Mouse (Mus musculus) hindbrain, embryonic 14.5 days (tissue): ENCODE data around the gene Jak1. TPM values are rescaled to one million over a fixed set of nuclear protein-coding genes. Genes with fewer than 3 reads are reported as not detected.

Experiments
- ATAC-seq: fragments of 200-750 bp; cut with Nextera tagmentation; 2 replicates; pipeline ENCODE4 v1.8.0; 2017; ENCODE audit warnings: moderate number of reproducible peaks, mild to moderate bottlenecking, moderate TSS enrichment, moderate library complexity; ENCODE audit not compliant: low FRiP score
- DNase-seq: peaks from one replicate; pipeline ENCODE4 v3.0.0-alpha.2; 2015; ENCODE audit warnings: low spot score
- H3K27ac ChIP-seq: fragments of 300-500 bp; sonication (generic); 2 replicates; pipeline ENCODE4 v1.5.1; 2014; ENCODE audit warnings: mild to moderate bottlenecking, moderate library complexity
- H3K27me3 ChIP-seq: fragments of 300-500 bp; sonication (generic); 2 replicates; pipeline ENCODE4 v1.6.1; 2014; ENCODE audit warnings: mild to moderate bottlenecking, low read length, mixed read lengths; ENCODE audit not compliant: control insufficient read depth, insufficient read depth
- H3K36me3 ChIP-seq: fragments of 300-500 bp; sonication (generic); replicated peaks from 2 replicates; pipeline ENCODE4 v1.6.1; 2014; ENCODE audit not compliant: control insufficient read depth, insufficient read depth
- H3K4me1 ChIP-seq: fragments of 300-500 bp; sonication (generic); replicated peaks from 2 replicates; pipeline ENCODE4 v1.6.1; 2014; ENCODE audit warnings: antibody characterized with exemption, low read length, mixed read lengths; ENCODE audit not compliant: control insufficient read depth, insufficient read depth
- H3K4me2 ChIP-seq: fragments of 300-500 bp; sonication (generic); replicated peaks from 2 replicates; pipeline ENCODE4 v1.6.1; 2014; ENCODE audit warnings: mild to moderate bottlenecking, moderate library complexity
- H3K4me3 ChIP-seq: fragments of 300-500 bp; sonication (generic); replicated peaks from 2 replicates; pipeline ENCODE4 v1.5.1; 2014; ENCODE audit warnings: mild to moderate bottlenecking, low read length
- H3K9ac ChIP-seq: fragments of 300-500 bp; sonication (generic); 2 replicates; pipeline ENCODE4 v1.6.1; 2014
- H3K9me3 ChIP-seq: fragments of 300-500 bp; sonication (generic); 2 replicates; pipeline ENCODE4 v1.6.1; 2016; ENCODE audit warnings: low read length; ENCODE audit not compliant: control insufficient read depth
- WGBS: fragments of 180-500 bp; shearing (Covaris S2); extraction: QIAGEN DNeasy Blood & Tissue Kit; methylation state at CpG from one replicate; pipeline ENCODE4 v1.1.7; 2014; 5-methylcytosine and 5-hydroxymethylcytosine counted together
- polyA plus RNA-seq: library from polyadenylated mRNA; unstranded; fragments of >200 nt; fragmentation: Nextera tagmentation; extraction: Ambion mirVana; gene quantifications from 2 replicates; pipeline ENCODE4 v1.2.1, GENCODE M21; 2014

Jak1 gene
- polyA plus RNA-seq, 1 experiment from 2014 or later, result 100 TPM

DNA sequence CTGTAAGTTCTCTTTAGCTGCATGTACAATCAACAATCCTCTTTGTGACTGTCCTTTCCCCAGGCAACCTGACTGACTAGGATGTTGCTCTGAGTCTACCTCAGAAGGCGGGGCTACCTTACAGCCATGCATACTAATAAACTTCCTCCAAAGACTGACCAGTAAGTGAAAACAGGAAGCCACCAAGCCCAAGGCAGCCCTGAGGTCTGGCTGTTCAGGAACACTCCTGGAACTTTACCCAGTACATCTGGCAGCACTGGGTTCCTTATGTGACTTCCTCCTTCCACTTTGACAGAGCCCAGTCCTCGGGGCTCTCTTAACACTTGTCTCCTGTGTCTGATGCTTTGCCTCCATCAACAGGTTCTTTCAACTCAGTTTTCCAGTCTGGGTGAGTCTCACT is 92.3 kb downstream of the Jak1 start:
- Histone ChIP-seq H3K9me3 (no peaks in the 10 kb centered on the region), H3K4me3 (no peak overlapping the region), H3K27me3 (no peaks in the 10 kb centered on the region), H3K27ac (no peak overlapping the region), H3K36me3 (peaks cover 32% of the 10 kb centered on the region), H3K4me1 (no peaks in the 10 kb centered on the region), H3K9ac (no peak overlapping the region), H3K4me2 (no peak overlapping the region)
- ATAC-seq (no peak), DNase-seq (no peak)
- 96% methylated on average over 2 of the region's 2 CpGs for WGBS

DNA sequence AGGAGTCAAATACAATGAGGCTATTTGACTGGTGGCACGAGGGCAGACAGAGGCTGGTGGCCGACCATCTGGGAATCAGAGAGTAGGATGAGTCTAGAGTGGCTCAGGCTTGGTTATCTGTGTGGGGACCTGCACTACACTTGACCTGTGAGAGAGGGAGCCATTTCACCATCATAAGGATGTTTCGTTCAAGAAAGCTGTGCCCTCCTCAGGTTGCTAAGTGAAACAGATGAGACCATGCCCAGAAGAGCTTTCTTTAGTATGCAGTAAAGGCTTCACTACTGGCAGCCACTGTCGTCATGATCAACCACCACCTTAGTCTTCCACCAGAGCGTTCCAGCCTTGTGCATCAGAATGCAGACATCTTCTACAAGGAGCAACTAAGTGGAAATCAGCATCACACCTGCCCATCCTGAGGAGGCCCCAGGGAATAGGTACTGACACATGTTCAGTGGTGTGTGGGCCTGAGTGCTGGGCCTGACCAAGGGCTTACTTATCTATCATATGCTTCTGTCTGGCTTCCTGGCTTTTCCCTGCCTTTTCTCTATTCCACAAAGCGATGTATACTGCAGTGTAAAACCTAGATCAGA is 96.8 kb downstream of the Jak1 start:
- Histone ChIP-seq H3K27me3 (no peaks in the 10 kb centered on the region), H3K27ac (no peak overlapping the region), H3K4me2 (no peak overlapping the region), H3K9me3 (no peaks in the 10 kb centered on the region), H3K36me3 (peaks cover 20% of the 10 kb centered on the region), H3K4me3 (no peak overlapping the region), H3K9ac (no peak overlapping the region), H3K4me1 (no peaks in the 10 kb centered on the region)
- DNase-seq (peak; percentile 56), ATAC-seq (peak; percentile 77; the same call in 1 of the 2 replicates)
- 53% methylated on average over 6 of the region's 6 CpGs for WGBS

- Histone ChIP-seq H3K27me3 (no peaks in the 10 kb centered on the region), H3K27ac (no peak overlapping the region), H3K9ac (no peak overlapping the region), H3K9me3 (no peaks in the 10 kb centered on the region), H3K36me3 (peaks cover 19% of the 10 kb centered on the region), H3K4me2 (no peak overlapping the region), H3K4me1 (no peaks in the 10 kb centered on the region), H3K4me3 (no peak overlapping the region)
- WGBS, result 78% methylated on average over 1 of the region's 1 CpGs
- ATAC-seq, result no peak
- no peak for DNase-seq
Measured at GRCm38 (mm10) chr4:101167777-101168176, 97.3 kb downstream of the Jak1 start.

DNA sequence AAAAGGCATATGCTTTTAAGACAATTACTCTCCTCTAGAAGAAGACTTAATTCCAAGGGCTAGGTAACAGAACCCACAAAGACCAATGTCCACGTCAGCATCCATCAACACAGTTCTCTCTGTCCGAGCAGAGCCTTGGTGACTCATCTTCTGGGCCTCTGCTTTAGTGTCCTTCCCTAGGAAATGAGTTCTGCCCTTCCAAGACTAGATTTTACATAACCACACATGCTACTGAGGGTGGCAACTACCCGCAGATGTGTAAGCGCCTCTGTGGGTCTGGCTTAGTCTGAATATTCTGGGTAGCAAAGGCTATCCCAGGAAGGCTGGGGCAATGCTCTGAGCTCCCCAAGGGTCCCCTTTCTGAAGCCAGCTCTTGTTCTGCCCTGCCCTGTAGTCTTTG is 99.3 kb downstream of the Jak1 start:
- no peak overlapping the region for H3K4me2 ChIP-seq
- H3K9ac ChIP-seq, result no peak overlapping the region
- WGBS, result 88% methylated on average over 4 of the region's 4 CpGs
- H3K27ac ChIP-seq, result no peak overlapping the region
- no peaks in the 10 kb centered on the region for H3K27me3 ChIP-seq
- H3K4me3 ChIP-seq, result no peak overlapping the region
- no peaks in the 10 kb centered on the region for H3K9me3 ChIP-seq
- ATAC-seq (no peak), DNase-seq (no peak)
- H3K36me3 ChIP-seq, result peaks cover 26% of the 10 kb centered on the region
- no peaks in the 10 kb centered on the region for H3K4me1 ChIP-seq

GRCm38 (mm10) chr4:101164673-101165072 is 100.4 kb downstream of the Jak1 start:
- ATAC-seq, result no peak
- H3K4me3 ChIP-seq, result no peak overlapping the region
- H3K27me3 ChIP-seq, result no peaks in the 10 kb centered on the region
- peaks cover 25% of the 10 kb centered on the region for H3K36me3 ChIP-seq
- WGBS, result 91% methylated on average over 2 of the region's 2 CpGs
- no peaks in the 10 kb centered on the region for H3K4me1 ChIP-seq
- H3K9me3 ChIP-seq, result no peaks in the 10 kb centered on the region
- H3K27ac ChIP-seq, result no peak overlapping the region
- H3K9ac ChIP-seq, result no peak overlapping the region
- DNase-seq, result no peak
- H3K4me2 ChIP-seq, result no peak overlapping the region

DNA sequence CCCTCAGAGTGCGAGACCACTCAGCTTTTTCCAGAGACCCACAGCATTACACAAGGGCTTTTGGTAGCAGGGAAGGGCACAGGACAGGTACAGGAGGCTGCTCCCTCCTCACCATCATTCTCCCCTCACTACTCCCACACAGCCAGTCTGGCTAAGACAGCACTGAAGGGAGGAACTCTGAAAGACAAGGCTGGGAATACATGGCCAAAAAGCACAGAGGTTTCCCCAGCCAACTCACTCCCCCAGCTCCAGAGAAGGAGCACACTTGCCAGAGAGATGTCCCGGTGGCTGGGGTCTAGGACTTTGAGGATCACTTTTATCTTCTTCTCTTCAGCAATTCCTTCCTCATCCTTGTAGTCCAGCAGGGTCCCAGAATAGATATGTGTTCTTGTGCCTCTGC is 100.9 kb downstream of the Jak1 start:
- H3K4me2 ChIP-seq, result no peak overlapping the region
- ATAC-seq (no peak), DNase-seq (no peak)
- no peaks in the 10 kb centered on the region for H3K4me1 ChIP-seq
- H3K27me3 ChIP-seq, result no peaks in the 10 kb centered on the region
- no peak overlapping the region for H3K27ac ChIP-seq
- H3K9me3 ChIP-seq, result no peaks in the 10 kb centered on the region
- peaks cover 30% of the 10 kb centered on the region for H3K36me3 ChIP-seq
- H3K4me3 ChIP-seq, result no peak overlapping the region
- WGBS, result 100% methylated on average over 2 of the region's 2 CpGs
- H3K9ac ChIP-seq, result no peak overlapping the region

GRCm38 (mm10) chr4:101160821-101161220 is 104.3 kb downstream of the Jak1 start:
- no peak for ATAC-seq
- peaks cover 54% of the 10 kb centered on the region for H3K36me3 ChIP-seq
- H3K27ac ChIP-seq, result no peak overlapping the region
- no peaks in the 10 kb centered on the region for H3K9me3 ChIP-seq
- no peak overlapping the region for H3K4me2 ChIP-seq
- WGBS, result 97% methylated on average over 1 of the region's 1 CpGs
- H3K9ac ChIP-seq, result no peak overlapping the region
- no peak overlapping the region for H3K4me3 ChIP-seq
- no peaks in the 10 kb centered on the region for H3K4me1 ChIP-seq
- no peak for DNase-seq
- H3K27me3 ChIP-seq, result no peaks in the 10 kb centered on the region

DNA sequence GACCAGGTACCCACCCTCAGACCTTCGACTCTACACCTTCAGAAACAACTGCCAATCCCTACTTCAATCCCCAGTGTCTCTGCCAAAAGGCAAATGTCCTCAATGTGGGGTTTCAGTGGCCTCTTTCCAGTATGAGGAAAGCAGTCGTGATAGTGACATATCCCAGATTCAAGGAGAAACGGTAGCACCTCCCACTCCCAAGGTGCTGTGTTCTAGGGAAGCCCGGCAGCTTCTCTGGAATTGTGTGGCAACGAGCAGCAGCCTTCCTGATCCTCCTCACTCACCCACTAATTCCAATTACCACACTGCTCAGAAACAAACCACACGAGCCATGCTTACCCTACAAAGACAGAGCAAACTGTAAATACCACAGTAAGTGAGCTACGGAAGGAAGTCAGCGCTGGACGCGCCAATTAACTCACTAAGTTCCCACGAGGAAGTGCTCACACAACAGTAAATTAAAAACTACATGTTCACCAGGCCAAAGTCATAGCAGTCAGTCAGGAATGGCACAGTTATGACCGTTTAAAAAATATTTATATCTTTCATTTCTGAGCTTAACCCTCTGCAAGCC is 105.8 kb downstream of the Jak1 start:
- ATAC-seq, result no peak

DNA sequence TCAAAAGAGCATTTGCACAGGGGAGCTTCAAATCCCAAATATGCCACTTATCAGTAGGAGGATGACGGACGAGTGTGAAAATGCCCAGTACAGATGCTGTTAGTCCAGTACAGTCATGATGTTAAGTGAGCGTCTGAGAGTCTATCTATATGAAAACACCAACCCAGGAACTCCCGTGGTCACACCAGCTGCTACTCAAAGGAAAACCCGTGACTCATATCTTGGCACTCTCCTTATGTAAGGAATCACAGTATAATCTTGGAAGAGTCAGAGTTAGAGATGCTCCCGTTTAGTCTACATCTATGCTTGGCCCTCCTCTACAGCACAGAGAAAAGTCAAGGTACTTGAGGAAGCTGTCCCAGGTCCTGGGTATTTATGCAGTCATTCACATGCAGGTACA is 106.8 kb downstream of the Jak1 start:
- Histone ChIP-seq H3K9me3 (no peaks in the 10 kb centered on the region), H3K27me3 (no peaks in the 10 kb centered on the region), H3K27ac (no peak overlapping the region), H3K4me2 (no peak overlapping the region), H3K36me3 (peaks cover 71% of the 10 kb centered on the region), H3K9ac (no peak overlapping the region), H3K4me1 (no peaks in the 10 kb centered on the region), H3K4me3 (no peak overlapping the region)
- DNase-seq (no peak), ATAC-seq (no peak)
- 90% methylated on average over 6 of the region's 6 CpGs for WGBS

More for the DNA sequence above, 105.8 kb downstream of the Jak1 start:
- Histone ChIP-seq H3K4me3 (no peak overlapping the region), H3K27me3 (no peaks in the 10 kb centered on the region), H3K9ac (no peak overlapping the region), H3K4me2 (no peak overlapping the region), H3K27ac (no peak overlapping the region), H3K9me3 (no peaks in the 10 kb centered on the region), H3K36me3 (peaks cover 69% of the 10 kb centered on the region), H3K4me1 (no peaks in the 10 kb centered on the region)
- no peak for DNase-seq
- WGBS, result 82% methylated on average over 12 of the region's 12 CpGs

DNA sequence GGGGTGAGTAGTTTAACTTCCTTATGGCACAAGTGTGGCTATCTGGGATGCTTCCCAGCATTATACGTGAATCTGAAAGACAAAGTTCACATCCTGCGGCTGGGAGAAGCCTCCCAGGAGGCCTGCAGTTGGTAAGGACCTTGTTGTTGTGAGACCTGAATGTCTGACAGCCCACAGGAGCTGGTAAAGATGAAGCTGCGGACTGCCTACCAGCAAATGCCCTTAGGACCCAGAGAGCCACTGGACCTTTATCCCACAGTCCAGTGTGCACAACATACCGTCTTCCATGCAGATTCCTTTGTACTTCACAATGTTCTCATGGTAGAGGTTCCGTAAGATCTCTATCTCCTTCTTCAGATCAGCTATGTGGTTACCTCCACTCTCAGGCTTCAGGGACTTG is 107.6 kb downstream of the Jak1 start:
- H3K4me2 ChIP-seq, result no peak overlapping the region
- H3K9ac ChIP-seq, result no peak overlapping the region
- DNase-seq, result no peak
- no peak for ATAC-seq
- H3K4me1 ChIP-seq, result no peaks in the 10 kb centered on the region
- H3K27me3 ChIP-seq, result no peaks in the 10 kb centered on the region
- H3K36me3 ChIP-seq, result peaks cover 71% of the 10 kb centered on the region
- H3K4me3 ChIP-seq, result no peak overlapping the region
- H3K27ac ChIP-seq, result no peak overlapping the region
- no peaks in the 10 kb centered on the region for H3K9me3 ChIP-seq
- WGBS, result 90% methylated on average over 5 of the region's 5 CpGs
